Mouse (Mus musculus): ENCODE measurements at regions not wholly inside any gene's neighbourhood (a gene's known extent, or its start where the extent isn't known, plus 50 kb on each side); places are given as distances from the start of the nearest gene placed in this dataset.

DNA sequence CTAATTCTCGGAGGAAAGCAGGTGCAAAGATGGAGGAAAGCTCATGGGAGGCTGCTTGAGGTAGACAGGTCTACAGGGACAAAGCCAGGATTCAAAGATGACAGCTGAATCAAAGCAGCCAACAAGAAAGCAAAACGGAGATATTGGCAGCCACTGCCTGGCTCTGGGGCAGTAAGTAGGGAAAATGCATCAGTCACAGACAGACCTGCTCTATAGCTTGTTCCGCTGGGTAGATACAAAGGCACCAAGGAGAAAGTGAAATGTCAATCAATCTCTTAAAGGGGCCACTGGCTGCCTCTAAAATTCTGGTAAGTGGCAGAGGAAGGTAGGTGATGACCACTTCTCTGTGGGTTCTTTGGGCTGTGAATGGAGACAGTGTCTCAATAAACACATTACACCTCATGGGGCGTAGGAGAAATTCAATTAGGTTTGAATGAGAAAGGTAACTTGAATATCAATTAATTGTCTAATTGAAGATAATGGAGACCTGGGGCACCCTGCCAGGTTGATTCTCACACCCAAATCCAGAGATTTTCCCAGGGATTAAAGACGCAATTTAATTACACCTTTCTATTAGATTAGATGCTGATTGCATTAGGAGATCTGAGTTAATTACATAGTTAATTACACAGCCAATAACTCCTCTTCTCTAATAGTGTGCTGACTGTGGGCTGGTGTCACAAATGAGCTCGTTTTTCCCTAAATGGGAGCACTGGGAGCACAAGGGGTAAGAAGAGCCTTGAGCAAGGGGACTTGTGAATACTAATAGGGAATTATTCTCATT, 555.1 kb downstream of the Gm9195 start:
- ATAC-seq (replicated peaks; ENCODE audit: poor library complexity, severe bottlenecking) = no peak

DNA sequence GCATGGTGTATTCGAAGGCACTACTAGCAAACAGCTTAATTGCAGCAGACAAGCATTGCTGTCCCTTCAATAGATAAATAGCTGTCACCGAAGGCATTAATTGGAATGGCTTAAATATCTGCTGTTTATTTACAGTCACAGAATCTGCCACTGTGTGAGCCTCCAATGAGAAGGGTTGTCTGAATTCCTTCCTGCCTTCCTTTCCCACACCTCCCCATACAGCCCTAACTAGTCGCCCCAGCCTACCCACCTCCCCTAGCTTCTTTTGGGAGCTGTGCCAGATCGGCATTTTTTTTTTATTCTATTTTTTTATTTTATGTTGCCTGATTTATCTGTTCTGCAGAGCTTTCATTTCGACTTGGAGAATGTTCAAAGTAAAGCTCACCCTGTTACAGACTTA, 575.7 kb downstream of the Gm9195 start:
- no peak for ATAC-seq (replicated peaks; ENCODE audit: poor library complexity, severe bottlenecking)

DNA sequence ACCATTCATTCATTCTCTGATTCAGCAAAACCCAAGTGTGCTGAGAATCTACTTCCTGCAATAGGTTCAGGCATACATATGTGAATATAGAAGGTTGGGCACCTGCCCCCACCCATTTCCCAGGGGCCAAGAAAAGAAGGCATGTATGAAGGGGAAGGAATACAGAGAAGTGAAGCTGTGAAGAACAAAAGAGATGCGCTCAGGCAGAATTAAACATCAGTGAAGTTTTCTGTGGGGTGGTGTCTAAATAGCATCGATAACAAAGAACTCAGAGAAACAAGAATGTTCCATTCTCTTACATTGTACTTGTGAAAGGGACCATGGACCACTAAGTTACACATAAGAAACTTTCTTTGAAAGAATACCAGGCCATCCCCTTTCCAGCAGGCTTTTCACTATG, 580.7 kb downstream of the Gm9195 start:
- ATAC-seq (replicated peaks; ENCODE audit: poor library complexity, severe bottlenecking) = no peak

DNA sequence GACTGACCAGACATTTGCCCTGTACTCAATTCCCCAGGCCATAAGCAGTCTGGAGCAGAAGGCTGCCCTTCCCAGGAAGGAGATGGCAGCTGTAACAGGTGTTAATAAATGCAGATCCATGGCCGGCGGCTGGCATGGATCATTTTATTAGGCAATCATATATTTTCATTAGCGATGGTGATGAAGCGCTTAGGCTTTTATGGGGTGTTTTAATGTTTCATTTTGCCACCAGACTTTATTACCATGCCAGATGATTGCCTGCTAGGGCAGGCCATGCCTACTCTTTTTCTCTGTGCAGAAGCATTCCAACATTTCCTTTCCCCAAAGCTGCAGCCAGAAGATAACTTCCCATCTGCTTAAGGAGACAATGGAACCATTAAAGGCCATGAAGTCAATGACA, 596.2 kb downstream of the Gm9195 start:
- no peak for ATAC-seq (replicated peaks; ENCODE audit: poor library complexity, severe bottlenecking)

DNA sequence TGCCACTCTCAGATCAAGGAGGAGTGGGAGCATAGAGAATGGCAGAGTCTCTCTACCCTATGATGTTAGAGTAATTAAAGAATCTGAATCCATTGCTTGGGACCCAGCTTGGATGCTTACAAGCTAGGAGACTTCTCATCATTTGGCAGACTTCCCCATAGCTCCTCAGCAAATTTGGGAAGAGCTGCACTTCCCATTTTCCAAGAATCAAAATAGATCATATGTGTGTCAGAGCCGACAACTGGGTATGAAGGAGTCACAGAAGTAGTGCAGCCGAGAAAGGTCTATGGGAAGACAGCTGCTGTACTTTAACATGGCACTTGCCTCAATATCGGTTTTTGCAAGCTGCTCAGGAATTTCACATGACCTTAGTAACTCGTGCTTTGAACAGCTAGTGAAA, 596.8 kb downstream of the Gm9195 start:
- ATAC-seq (replicated peaks; ENCODE audit: poor library complexity, severe bottlenecking) = no peak

DNA sequence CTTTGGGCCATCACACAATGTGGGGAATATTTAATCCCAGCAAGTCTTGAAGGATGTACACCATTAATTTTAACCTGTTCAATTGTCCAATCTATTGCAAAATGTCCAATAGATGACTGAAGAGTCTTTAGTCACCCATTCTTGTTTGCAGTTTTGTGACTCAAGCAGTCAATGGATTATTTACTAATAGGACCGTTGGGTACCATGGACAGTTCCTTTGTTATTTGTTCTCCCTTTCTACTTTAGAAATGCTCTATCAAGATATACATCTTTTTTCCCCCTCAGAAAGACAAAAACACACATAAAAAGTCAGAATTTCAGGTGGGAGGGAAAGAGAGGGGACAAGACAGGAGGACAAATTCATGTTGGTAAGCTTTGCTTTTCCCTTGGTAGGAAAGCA, 598.3 kb downstream of the Gm9195 start:
- ATAC-seq (replicated peaks; ENCODE audit: poor library complexity, severe bottlenecking) = no peak

DNA sequence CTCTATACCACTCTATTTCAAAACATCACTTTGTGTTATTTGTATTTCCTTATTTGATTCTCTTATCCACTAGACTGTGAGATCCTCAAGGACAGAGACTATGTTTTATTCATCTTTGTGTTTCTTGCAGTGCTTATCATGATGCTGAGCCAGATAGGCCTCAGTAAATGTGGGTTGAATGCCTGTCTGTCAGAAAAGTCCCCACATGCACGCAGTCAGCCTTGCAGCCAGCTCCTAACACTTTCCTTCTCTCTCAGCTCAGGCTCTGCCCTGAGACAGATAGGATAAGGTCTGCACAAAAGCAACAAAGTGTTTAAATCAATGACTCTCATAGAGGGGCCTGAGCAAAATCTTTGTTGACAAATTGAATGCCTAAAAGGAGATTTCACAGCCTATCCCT, 600.0 kb downstream of the Gm9195 start:
- ATAC-seq (replicated peaks; ENCODE audit: poor library complexity, severe bottlenecking) = no peak

DNA sequence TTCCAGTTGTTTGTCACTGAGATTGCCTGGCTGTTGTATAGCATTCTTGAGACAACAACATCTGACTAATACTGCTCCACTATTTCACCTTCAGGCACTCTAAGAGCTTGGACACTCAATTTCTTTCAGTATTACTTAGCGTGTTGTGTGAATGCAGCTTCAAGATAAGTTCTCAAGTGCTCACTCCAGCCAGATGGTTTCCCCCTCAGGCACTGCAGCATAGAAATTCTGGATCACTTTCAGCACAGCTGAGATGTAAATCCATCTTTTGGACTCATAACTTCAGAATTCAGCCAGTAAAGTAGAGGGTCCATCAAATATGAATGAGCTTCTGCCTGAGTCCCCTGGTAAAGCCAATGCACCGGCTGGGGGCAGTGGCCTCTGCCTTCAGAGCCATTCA, 608.8 kb downstream of the Gm9195 start:
- ATAC-seq (replicated peaks; ENCODE audit: poor library complexity, severe bottlenecking) = no peak

DNA sequence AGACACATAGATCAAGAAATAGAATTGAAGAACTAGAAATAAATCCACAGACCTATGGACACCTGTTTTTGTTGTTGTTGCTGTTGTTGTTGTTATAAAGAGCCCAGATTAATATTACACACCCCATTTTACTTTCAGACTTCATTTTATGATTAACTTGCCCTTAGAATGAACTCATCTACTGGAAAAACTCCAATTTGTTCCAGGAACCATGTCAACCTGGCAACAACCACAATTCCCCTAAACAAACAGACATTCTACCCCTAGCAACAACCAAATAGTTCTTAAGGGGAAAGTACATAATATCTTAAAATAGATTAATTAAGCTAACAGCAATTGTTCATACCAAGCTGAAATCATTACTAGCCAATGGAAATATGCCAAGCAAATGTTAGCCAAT, 646.1 kb downstream of the Gm9195 start:
- ATAC-seq (replicated peaks; ENCODE audit: poor library complexity, severe bottlenecking) = no peak

DNA sequence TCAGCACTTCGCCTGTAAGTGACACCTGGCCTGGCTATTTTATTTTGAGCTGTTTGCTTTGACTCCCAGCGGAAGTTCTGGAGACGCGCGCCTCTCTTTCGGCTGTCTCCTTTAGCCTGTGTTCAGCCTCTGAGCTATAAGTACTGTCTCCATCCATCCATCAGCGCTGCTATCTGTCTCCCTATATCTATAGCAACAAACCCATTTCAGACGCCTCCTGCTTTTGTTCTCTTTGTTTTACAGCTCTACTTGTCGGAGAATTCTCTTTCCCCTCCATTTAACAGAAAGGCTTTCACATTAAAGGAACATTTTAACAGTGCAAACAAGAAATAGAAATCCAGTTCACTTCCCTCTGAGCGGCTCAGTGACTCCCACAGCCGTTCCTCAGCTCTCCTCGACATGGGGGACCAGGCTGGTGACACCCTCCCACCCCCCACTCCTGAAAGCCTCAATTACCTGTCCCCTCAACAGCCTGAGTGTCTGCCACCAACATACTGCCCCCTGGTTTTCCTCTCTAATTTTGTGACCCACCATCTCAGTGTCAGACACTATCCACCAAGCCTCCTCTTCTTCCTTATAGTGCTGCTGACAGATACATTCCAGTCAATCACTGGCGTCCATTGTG, 682.7 kb downstream of the Gm9195 start:
- no peak for ATAC-seq (replicated peaks; ENCODE audit: poor library complexity, severe bottlenecking)

DNA sequence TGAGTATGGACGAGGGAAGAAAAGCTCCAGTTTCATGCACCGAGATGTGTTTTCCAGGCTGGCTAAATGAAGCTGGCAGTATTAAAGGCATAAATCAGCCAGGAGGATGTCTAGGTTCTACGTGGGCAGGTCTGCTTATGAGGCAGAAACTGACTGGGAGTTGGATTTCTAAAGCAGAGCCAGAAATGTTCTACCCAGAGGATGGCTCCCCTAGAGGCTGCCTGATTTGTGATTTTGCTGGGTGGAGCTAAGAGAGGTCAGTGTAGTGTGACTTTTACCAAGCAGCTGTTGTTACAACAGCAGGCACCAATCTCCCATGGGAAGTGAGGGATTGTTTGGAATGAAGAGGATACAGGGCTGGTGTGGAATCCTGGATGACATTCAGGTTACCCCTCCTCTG, 686.0 kb downstream of the Gm9195 start:
- no peak for ATAC-seq (replicated peaks; ENCODE audit: poor library complexity, severe bottlenecking)

DNA sequence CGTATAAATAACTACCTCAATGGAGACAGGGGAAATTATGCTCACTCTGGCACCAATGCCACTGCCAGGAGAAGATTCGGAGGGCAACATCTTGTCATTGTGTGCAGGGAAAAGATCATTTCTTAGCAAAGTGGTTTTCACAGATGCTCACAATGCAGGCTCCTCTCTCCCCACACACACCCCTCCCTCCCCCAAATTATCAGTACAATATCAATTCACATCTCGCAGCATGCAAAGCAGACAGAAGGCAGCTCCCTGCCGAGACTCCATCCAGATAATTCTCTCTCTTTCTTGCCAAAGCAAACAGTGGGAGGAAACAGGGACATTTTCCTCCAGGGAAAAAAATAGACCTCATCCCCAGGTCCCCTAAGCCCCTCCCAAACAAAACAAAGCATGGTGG, 691.8 kb downstream of the Gm9195 start:
- ATAC-seq (replicated peaks; ENCODE audit: poor library complexity, severe bottlenecking) = no peak

DNA sequence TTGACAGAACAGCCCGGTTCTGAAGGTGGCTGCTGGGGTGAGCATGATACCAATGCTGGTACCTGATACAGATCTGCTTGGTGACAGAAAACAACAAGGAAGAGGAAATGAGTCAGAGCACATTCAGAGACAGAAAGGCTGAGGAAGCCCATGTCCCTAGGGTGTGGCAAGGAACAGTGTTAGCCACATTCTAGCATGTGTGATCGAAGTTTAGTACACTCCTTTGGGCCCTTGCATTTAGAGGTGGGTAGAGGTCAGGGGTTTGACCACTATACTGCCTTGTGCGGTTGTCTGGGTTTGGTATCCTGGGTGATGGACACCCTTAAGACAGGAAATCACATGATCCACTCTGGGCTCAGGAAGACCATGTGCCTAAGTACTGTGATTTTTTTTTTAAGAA, 695.9 kb downstream of the Gm9195 start:
- ATAC-seq (replicated peaks; ENCODE audit: poor library complexity, severe bottlenecking) = no peak

DNA sequence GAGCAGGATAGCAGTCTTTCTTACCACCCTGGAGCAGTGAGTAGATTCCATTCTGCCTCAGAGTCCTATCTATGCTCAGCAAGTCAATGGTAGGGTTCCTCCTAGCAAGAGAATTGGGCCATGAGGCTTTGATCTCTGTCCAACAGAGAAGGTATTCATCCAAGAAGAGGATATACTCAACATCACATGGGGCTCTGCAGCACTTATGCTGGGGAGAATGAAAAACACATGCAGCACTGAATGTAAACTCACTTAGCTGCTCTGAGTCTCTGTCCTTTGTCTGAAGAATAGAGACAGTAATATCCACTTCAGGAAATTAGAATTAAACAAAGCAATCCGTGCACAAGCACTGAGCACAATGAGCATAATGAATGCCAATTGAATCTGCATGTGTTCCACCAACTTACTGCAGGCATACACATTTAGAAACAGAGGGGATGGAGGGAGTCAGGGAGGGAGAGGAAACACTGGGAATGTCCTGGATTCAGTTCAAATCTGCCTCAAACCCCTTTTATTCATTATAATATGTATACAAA, 714.6 kb downstream of the Gm9195 start:
- ATAC-seq (replicated peaks; ENCODE audit: poor library complexity, severe bottlenecking) = no peak

DNA sequence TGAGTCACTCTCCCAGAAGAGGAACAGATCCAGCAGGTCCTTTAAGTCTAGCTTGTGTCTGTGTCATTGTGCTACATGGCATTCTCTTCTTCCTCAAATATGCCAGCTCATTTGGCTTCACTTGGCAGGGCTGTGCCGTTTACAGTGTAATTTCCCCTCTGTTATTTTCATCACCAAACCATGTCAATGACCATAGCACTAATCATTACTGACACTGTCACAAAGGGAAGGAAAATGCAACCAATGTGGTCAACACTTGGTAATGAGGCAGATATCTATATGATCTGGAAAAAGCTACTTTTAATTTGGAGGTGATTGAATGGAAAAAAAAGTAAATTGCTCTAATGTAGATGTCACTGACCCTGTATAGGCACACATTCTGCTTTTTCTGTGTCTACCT, 724.8 kb downstream of the Gm9195 start:
- ATAC-seq (replicated peaks; ENCODE audit: poor library complexity, severe bottlenecking) = no peak

DNA sequence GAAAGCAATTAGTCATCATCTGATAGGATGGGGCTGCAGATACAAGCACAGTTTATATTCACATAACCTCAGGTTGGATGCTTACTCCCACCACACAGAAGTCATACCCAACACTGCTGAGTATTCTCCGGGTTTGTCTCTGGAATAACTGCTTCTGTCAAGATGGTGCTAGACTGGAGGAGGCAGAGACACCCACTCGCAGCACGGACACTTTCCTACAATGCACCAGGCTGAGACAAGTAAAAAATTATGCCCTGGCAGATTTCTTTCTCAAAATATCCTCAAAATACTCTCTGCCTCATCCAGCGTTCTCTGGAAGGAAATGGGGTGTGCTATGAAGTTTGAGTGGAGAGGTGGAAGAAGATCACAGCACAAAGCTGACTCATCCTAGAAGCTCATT, 763.1 kb downstream of the Gm9195 start:
- ATAC-seq (replicated peaks; ENCODE audit: poor library complexity, severe bottlenecking) = no peak

DNA sequence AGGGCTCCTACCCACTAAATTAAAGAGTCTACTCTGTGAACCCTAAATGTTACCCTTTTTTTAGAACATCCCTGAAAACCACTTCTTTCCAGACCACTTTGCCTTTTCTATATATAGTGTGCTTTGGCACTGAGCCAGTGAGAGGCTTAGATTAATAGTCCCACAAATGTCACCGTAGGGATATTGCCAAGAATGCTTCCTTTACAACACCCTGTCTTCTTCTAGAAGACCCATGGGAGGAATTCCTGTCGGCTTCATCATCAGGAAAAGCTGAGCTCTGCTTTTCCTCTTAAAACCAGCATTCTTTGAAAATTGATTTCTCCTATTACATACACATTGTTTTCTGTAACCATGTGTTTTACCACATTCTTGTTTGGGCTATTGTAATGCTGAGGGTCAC, 768.1 kb downstream of the Gm9195 start:
- ATAC-seq (replicated peaks; ENCODE audit: poor library complexity, severe bottlenecking) = no peak

DNA sequence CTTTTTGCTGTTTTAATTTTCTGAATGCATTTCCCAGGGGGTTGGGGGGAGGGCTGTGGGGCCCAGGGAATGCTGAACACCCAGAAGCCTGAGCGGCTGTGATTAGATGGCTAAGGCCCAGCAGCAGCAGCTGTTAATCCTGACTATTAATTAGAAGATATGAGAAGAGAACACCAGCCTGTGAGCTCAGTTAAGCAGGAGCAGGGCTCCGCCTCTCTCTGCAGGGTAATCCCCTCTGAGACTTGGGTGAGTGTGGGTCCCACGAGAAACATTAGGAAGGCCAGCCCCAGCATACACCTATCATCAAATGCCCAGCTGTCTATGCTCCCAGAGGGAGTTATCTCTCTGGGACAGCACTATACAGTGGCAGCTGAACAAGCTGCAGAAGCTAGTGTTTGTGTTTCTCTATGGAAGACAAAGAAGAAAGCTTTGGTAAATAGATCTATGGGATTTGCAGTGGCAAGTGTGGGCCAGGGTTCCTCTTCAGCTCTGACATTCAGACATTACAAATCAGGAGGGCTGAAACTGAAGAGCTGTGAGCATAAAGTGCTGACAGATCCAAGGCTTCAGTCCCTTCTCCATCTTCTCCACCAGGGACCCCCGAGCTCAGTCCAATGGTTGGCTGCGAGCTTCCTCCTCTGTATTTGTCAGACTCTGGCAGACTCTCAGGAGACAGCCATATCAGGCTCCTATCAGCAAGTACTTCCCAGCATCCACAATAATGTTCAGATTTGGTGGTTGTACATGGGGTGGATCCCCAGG, 781.9 kb downstream of the Gm9195 start:
- no peak for ATAC-seq (replicated peaks; ENCODE audit: poor library complexity, severe bottlenecking)

DNA sequence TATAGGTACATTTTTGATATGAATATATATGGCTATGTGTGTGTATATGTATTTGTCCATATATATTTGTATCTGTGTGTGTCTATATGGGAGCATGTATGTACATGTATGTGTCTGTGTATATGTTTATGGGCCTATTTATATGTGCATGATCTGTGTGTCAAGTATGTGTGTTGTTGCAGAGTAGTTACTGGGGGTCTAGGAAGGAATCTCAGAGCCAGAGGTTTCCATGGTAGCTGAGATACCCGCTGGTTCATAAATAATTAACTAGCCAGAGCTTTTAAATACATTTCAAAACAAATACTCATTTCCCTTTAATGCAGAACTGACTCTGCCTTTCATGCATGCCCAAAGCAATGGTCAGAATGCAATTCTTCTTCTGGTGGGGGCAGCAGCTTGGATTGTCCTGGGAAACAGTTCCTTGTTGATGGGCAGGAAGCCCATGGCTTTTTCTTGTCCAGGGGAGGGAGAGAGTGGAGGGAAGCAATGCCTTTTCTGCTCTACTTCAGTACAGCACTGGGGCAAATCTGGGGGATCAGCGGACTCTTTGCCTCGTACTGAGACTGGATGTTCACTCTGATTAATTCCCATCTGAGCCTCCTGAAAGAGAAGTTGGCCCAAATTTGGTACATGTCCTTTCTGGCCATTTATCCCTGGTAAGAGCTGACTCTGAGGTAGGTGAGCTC, 798.7 kb downstream of the Gm9195 start:
- ATAC-seq (replicated peaks; ENCODE audit: poor library complexity, severe bottlenecking) = no peak

DNA sequence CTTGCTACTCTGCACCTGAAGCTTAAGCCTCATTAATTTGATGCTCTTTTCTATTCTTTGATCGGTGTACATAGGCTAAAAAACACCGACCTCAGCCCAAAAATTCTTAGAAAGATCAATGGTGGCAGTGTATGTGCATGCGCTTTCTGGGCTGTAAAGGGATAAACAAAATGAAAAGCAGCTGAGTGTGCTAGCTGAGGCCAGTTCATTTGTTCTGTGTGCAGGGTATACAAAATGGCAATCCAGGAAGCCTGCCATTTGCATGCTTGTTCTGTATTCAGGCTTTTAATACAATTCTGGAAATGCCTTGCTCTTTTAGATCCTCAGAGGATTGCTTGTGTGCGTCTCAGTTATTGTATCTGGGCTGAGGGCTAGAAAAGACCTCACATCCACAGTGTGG, 817.1 kb downstream of the Gm9195 start:
- no peak for ATAC-seq (replicated peaks; ENCODE audit: poor library complexity, severe bottlenecking)

DNA sequence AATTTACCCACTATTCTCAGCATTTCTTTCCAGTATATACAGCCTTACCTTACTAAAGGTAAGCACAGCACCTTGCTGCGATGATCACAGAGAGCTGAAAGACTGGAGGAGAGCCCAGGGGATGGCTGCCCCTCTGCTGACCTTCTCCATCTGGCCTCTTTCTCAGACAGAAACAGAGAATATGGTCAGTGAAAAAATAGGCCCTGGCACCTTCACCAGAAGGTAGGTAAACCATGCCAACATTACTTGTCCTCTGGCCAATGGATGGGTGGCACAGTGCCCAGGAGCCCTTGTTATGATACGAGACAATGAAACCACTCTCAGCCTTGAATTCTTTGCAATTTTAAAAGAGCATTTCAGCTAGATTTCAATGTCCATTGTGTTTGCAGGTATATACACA, 817.8 kb downstream of the Gm9195 start:
- ATAC-seq (replicated peaks; ENCODE audit: poor library complexity, severe bottlenecking) = no peak
